Mouse (Mus musculus) embryo, embryonic 10.5 days (tissue): ENCODE data around the gene Rbm6.

Experiments
- DNase-seq: peaks from one replicate; pipeline ENCODE4 v3.0.0-alpha.2; 2015; ENCODE audit warnings: low spot score

The Rbm6 gene

DNA sequence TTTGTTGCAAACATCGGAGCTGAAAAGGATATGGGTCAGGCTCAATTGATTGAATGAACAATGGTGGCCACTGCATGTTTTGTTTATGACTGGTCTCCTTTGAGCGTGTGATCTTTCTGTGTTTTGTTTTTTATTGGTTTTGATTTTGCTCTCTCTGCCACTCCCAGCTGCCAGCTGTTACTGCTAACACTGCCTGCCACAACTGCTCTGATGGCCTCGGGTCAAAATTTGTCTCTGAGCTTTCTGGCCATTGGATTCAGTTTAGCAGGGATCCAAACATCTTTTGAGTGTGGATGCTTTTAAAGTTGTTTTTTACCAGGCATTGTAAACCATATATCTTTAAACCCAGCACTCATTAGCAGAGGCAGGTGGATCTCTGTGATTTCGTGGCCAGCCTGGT, 7.4 kb upstream of the Rbm6 start:
- no peak for DNase-seq

- peak; percentile 97 for DNase-seq
These were observed 513 bp downstream of the Rbm6 start for GRCm38 (mm10) chr9:107872350-107873098.

DNA sequence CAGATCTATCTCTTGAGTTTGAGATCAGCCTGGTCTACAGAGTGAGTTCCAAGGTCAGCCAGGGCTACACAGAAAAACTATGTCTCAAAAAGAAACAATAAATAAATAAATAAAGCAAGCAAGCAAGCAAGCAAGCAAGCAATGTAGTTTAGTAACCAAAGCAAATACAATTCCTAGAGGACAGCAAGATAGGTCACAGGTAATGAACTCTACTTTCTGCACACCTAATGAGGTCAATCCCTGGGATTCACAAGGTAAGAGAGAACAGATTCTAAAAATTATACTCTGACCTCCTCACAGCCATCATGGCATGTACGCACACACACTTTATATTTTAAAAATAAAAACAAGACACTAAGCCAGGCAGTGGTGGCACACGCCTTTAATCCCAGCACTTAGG, 7.0 kb downstream of the Rbm6 start:
- DNase-seq = no peak

DNA sequence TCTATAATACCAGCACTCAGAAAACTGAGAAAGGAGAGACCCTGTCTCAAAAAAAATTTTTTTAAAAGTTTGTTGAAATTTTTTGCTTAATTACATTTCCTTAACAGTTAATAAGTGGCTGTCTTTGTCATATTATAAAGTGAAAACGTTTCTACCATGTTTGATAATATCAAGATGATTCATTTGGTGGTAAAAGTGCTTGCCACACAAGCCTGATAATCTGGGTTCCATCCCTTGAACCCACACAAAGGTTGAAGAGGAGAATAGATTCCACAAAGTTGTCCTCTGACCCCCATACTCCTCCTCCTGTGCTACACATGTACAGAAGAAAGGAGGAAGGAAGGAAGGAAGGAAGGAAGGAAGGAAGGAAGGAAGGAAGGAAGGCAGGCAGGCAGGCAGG, 8.5 kb downstream of the Rbm6 start:
- no peak for DNase-seq

DNA sequence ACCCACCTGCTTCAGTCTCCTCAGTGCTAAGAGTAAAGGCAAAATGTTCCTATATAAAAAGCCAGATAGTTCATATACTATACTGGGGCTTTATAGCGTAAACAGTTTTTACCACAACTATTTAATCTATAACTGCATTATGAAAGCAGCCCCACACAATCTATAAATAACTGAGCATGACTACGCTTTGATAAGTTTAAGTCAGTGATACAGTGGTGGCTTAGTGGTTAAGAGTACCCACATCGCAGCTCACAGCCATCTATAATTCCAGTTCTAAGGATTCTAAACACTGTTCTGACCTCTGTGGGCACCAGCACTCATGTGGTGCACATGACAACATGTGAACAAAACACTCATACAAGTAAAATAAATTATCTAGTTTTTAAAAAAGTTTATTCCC, 14.7 kb downstream of the Rbm6 start:
- no peak for DNase-seq

DNA sequence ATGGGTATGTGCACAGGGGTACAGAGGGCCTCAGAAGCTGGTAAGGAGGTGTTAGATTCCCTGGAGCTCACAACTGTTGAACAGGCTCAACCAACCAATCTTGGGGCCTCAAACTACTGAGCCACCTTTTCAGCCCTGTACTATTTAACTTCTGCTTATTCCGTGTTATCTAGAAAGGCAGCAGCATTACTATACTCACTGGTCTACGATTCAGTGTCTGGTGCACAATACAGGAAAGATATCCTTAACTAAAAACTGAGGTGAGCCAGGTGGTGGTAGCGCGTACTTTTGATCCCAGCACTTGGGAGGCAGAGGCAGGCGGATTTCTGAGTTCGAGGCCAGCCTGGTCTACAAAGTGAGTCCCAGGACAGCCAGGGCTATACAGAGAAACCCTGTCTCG, 24.1 kb downstream of the Rbm6 start:
- DNase-seq = no peak

- no peak for DNase-seq
These were observed 30.3 kb downstream of the Rbm6 start for GRCm38 (mm10) chr9:107842709-107843108.

DNA sequence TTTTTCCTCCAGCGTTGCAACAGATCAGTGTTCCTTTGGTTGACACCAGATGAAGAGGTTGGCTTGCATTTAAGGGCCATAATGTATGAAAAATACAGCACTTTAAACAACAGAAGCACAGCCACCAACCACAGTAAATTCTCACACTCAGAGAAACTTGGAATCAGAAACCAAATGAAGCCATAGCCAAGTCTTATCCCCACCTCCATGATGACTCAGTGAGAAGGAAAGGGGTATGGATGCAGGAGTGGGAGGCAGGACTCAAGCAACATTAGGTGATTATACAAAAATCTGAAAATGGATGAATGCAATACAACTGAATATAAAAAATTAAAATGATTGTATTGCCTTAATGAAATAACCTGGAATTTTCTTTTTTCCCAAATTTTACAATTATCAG, 34.2 kb downstream of the Rbm6 start:
- no peak for DNase-seq

DNA sequence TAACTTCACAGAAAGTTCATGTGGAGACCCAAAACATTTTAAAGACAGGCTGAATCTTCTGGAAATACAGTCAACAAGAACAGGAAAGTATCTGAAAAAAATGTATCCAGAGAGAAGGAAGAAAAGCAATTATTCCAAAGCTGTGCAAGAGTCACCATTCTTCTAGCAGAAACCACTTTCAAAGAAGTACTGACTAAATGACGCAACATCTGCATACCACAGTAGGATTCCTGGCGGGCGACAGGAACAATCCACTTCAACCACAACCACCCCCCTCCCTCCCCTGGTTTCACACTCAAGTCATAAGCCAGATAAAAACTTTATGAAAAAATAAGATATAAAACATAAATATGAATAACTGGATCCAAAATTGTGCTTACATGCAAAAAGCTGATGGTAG, 39.2 kb downstream of the Rbm6 start:
- no peak for DNase-seq

DNA sequence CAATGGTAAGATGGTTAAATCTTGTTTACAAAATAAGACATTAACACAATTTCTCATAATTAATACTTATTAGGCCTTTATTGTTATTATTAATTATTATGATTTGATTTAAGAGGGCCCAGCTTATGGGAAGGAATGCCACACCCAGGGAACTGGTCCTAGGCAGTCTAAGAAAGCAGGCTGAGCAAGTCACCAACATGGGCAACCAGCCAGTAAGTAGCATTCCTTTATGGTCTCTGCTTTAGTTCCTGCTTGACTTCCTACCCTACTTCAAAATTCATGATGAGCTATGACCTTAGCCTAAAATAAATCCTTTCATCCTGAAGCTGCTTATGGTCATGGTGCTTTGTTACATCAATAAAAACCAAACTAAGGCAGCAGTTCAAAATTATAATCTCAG, 41.3 kb downstream of the Rbm6 start:
- DNase-seq = no peak

- DNase-seq = no peak
These were observed 60.9 kb downstream of the Rbm6 start for GRCm38 (mm10) chr9:107812132-107812531.

DNA sequence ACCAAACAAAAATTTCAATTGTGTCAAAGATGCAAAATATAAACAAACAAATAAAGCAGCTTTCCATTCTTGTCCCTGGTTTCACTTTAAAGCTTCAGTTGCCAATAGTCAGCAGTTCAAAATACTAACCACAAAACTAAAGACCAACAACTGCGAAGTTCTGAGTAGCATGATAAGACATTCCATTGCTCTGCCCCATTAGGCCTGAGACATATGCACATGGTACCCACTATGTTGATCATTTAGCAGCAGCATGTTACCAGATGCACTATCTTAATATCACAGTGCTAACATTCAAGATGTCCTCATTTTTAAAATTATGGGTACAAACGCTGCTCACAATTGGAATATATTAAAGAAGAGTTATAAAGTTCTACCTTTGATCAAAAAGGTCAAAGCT, 62.1 kb downstream of the Rbm6 start:
- DNase-seq = no peak

- DNase-seq = no peak
These were observed 81.3 kb downstream of the Rbm6 start for GRCm38 (mm10) chr9:107791714-107792113.

GRCm38 (mm10) chr9:107782536-107783203, 90.4 kb downstream of the Rbm6 start:
- no peak for DNase-seq

DNA sequence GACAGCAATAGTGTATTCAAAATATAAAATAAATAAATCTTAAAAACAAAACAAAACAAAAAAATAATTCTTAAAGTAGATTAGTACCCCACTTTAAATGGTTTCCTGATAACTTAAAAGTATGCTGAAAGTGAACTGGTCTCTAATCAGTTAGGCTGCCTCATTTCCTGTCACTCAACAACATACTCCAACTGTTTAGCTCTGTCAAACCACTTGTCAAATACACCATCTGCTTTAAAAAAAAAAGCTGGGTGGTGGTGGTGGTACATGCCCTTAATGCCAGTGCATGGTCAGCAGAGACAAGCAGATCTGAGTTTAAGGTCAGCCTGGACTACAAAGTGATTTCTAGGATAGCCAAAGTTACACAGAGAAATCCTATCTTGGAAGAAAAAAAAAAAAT, 96.2 kb downstream of the Rbm6 start:
- DNase-seq = no peak

- no peak for DNase-seq
These were observed 98.6 kb downstream of the Rbm6 start for GRCm38 (mm10) chr9:107774411-107774810.

- no peak for DNase-seq
These were observed 101.3 kb downstream of the Rbm6 start for GRCm38 (mm10) chr9:107771782-107772181.

DNA sequence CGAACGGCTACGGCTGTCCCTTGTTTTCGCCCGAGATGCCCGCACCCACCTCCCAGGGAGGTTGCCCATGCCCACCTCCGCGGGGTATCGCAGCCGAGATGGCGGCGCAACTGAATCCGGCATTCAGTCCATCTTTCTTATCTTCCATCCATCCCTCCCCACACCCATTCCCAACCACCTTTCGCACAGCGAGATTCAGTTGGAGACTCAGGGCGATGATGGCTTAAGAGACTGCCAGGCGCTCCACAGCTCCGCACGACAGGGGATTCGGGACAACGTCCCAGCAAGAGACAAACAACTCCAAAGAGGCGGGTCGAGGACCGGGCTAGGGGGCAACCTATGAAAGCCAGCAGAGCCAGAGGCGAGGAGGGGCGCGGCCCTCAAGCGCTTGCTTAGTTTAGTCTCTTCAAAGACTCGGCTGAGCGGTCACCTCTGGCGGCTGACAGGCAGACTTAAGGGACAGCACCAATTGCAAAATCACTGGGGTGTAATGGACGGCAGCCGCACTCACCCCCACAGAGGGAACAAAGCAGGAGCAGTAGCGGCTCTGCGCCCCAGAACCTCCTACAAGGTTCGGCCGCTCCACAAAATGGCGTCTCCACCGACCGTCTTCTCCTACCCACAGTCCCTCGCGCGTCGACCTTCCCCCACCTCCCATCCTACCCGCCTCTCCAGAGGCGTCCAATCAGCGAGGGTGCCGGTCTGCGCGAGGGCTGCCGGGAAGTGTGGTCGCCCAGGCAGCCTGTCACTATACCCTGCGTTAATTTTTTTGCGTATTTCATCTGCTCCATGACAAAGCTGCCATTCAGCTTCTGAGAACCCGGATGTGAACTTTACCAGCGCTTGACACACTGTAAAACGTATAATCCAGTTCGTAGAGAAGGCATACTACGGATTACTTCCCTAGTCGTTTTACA, 102.4 kb downstream of the Rbm6 start, which contains the start of gene Rbm5:
Gene Rbm5 (minus strand): TSS at position 623 of the 917 bp plus-strand sequence.
- DNase-seq = peak; percentile 97

GRCm38 (mm10) chr9:107770037-107770373, 103.0 kb downstream of the Rbm6 start:
- peak; percentile 17 for DNase-seq

DNA sequence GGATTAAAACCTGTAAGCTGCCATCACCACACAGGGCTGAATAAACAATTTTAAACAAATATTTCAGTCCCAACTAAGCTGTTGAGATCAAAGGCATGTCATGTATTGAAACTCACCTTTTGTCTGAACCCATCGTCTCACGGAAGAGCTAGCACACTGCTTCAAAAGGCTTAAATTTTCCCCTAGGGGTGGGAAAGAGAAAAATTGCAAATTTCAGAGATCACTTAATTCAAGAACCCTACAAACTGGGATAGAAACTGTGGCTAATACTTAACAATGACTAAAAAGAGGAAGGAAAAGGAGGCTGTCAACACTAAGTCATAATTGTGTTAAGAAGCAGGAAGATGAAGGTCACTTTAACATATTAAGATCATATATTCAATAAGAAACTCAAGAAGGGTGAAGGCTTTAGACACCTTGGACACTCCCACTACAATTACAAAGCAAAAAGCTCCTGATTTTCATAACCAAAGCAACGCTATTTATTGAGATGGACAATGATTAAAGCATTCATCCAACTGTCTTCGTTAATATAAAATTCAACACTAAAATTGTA, 103.5 kb downstream of the Rbm6 start:
- DNase-seq = no peak

- DNase-seq = no peak
These were observed 104.2 kb downstream of the Rbm6 start for GRCm38 (mm10) chr9:107768851-107769250.

- DNase-seq = no peak
These were observed 113.4 kb downstream of the Rbm6 start for GRCm38 (mm10) chr9:107759593-107759992.
